Mouse (Mus musculus) E14TG2a.4 (cell line): ENCODE measurements around the gene Tmem184b.

Experiments
- CTCF ChIP-seq: conservative IDR thresholded peaks from 2 replicates; pipeline ENCODE4 v1.5.1; 2014; ENCODE audit warnings: low read length
- NANOG ChIP-seq: IDR thresholded peaks from 2 replicates; pipeline ENCODE4 v1.6.1; 2014; ENCODE audit warnings: borderline replicate concordance, low read length, mixed read lengths
- POU5F1 ChIP-seq: IDR thresholded peaks from 2 replicates; pipeline ENCODE4 v1.6.1; 2014; ENCODE audit warnings: low read length, borderline replicate concordance

DNA sequence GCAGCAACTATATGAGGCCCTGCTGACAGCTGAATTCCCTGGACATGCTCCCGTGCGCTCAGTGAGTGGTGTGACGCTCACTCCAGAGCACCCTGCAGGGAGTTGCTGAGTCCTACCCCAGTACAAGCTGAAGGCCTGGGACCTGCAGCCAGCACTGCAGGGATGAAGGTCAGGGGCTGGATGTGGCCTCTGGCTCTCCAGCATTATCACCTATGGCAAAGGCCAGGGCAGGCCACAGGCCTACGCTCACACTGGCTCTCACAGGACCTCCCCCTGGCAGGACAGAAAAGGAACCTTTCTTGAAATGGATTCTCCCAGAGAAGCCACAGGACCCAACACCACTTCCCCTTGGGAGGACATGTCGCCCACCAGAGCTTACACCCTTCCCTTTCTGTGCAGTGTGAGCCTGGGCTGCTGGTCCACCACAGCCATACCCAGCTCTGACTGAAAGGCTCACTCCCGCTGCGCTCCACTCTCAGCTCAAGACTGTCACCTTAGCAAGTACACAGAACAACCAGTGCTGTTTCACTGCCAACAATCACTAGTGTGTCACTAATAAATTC lies 33.0 kb downstream of the Tmem184b start:
- TF ChIP-seq CTCF (no peak), NANOG (no peak), POU5F1 (no peak)
